Comparison of ENCODE assay signal across 11 mouse cellular contexts in the genomic region with DNA sequence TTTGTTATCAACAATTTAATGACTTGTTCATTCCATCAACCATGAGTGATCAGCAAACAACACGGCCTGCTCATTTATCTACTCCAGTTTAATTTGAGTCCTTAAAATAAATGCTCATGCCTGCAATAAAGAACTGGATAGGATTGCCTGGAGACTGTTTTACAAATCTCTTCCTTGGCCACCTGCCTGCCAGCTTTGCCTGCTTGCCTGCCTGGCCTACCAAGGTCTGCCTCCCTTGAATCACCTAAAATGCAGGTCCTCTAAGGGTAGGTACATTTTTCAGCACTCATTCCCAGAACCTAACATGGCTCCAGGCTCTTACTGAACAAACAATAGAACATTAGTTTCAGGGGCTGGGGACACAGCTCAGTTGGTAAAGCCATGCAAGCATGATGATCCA.
"Had no signal": no experiment of that assay in that cellular context is flagged by ENCODE, and none has a peak within 500 bp of the region (broad histone marks: within the 10 kb centered on the region; RNA-seq: fewer than 3 reads in every experiment).

No protein-coding gene starts in this region.

- H3K4me2 ChIP-seq: limb, embryonic 13.5 days; liver, embryonic 12.5 days; lung, embryonic 14.5 days; midbrain, embryonic 12.5 days had no signal

- H3K9me3 ChIP-seq: limb, embryonic 13.5 days; liver, embryonic 12.5 days; midbrain, embryonic 12.5 days had no signal

- H3K9ac ChIP-seq: limb, embryonic 13.5 days; liver, embryonic 12.5 days; lung, embryonic 14.5 days; midbrain, embryonic 12.5 days had no signal

- DNase-seq: kidney, adult 18-20 months; left cerebral cortex, postnatal 4 days; lung, embryonic 14.5 days; spleen, adult 18-20 months; thymus, adult 2 months; thymus, postnatal 25 days had no signal

- H3K27ac ChIP-seq: kidney, postnatal 0 days; limb, embryonic 13.5 days; liver, embryonic 12.5 days; midbrain, embryonic 12.5 days had no signal

- H3K4me3 ChIP-seq: limb, embryonic 13.5 days; liver, embryonic 12.5 days; midbrain, embryonic 12.5 days had no signal

- H3K27me3 ChIP-seq: limb, embryonic 13.5 days; liver, embryonic 12.5 days; midbrain, embryonic 12.5 days had no signal

- ATAC-seq: liver, embryonic 12.5 days; midbrain, embryonic 16.5 days had no signal

- H3K36me3 ChIP-seq: limb, embryonic 13.5 days; liver, embryonic 12.5 days; midbrain, embryonic 12.5 days had no signal
